Mouse (Mus musculus): ENCODE data around the gene Ppp1r18. TPM values are rescaled to one million over a fixed set of nuclear protein-coding genes. Genes with fewer than 3 reads are reported as not detected.

The Ppp1r18 gene
- total RNA-seq, 2 experiments from 2014 or later = 15.0 to 60.9 TPM

Other genes starting within 250 kb of the Ppp1r18 start
- not detected in 2 replicates for gene Gm9573, start 239.0 kb upstream of the Ppp1r18 start, total RNA-seq (2014; fragmentation: Nextera tagmentation)
- gene Gm9573, start 239.0 kb upstream of the Ppp1r18 start, total RNA-seq (2017) = not detected in 2 replicates
- not detected in 2 replicates for gene Mucl3, start 221.9 kb upstream of the Ppp1r18 start, total RNA-seq (2014; fragmentation: Nextera tagmentation)
- not detected in 2 replicates for gene Mucl3, start 221.9 kb upstream of the Ppp1r18 start, total RNA-seq (2017)
- gene Vars2, start 198.0 kb upstream of the Ppp1r18 start, total RNA-seq (2014; fragmentation: Nextera tagmentation) = 7.3 and 30.1 TPM in 2 replicates
- 7.8 and 16.2 TPM in 2 replicates for gene Vars2, start 198.0 kb upstream of the Ppp1r18 start, total RNA-seq (2017)
- gene Gtf2h4, start 191.9 kb upstream of the Ppp1r18 start, total RNA-seq (2014; fragmentation: Nextera tagmentation) = 20.3 and 41.9 TPM in 2 replicates
- gene Gtf2h4, start 191.9 kb upstream of the Ppp1r18 start, total RNA-seq (2017) = 32.6 and 40.4 TPM in 2 replicates
- gene Ddr1, start 161.0 kb upstream of the Ppp1r18 start, total RNA-seq (2014; fragmentation: Nextera tagmentation) = not detected in 2 replicates
- gene Ddr1, start 161.0 kb upstream of the Ppp1r18 start, total RNA-seq (2017) = not detected in 2 replicates
- 4.6 and 18.1 TPM in 2 replicates for gene Ier3, start 43.9 kb upstream of the Ppp1r18 start, total RNA-seq (2014; fragmentation: Nextera tagmentation)
- 44.3 and 53.7 TPM in 2 replicates for gene Ier3, start 43.9 kb upstream of the Ppp1r18 start, total RNA-seq (2017)
- gene Flot1, start 42.4 kb upstream of the Ppp1r18 start, total RNA-seq (2014; fragmentation: Nextera tagmentation) = 66.8 and 109 TPM in 2 replicates
- 58.3 and 63.6 TPM in 2 replicates for gene Flot1, start 42.4 kb upstream of the Ppp1r18 start, total RNA-seq (2017)
- 640 and 699 TPM in 2 replicates for gene Tubb5, start 27.3 kb upstream of the Ppp1r18 start, total RNA-seq (2014; fragmentation: Nextera tagmentation)
- gene Tubb5, start 27.3 kb upstream of the Ppp1r18 start, total RNA-seq (2017) = 874 and 1,022 TPM in 2 replicates
- 103 and 159 TPM in 2 replicates for gene Mdc1, start 24.1 kb upstream of the Ppp1r18 start, total RNA-seq (2014; fragmentation: Nextera tagmentation)
- 23.7 and 28.6 TPM in 2 replicates for gene Mdc1, start 24.1 kb upstream of the Ppp1r18 start, total RNA-seq (2017)
- 66.8 and 88.9 TPM in 2 replicates for gene Nrm, start 4.3 kb upstream of the Ppp1r18 start, total RNA-seq (2014; fragmentation: Nextera tagmentation)
- 41.5 and 46.0 TPM in 2 replicates for gene Nrm, start 4.3 kb upstream of the Ppp1r18 start, total RNA-seq (2017)
- 79.2 and 111 TPM in 2 replicates for gene Dhx16, start 14.2 kb downstream of the Ppp1r18 start, total RNA-seq (2014; fragmentation: Nextera tagmentation)
- 44.3 and 57.8 TPM in 2 replicates for gene Dhx16, start 14.2 kb downstream of the Ppp1r18 start, total RNA-seq (2017)
- gene 2310061I04Rik, start 31.8 kb downstream of the Ppp1r18 start, total RNA-seq (2014; fragmentation: Nextera tagmentation) = 97.8 and 112 TPM in 2 replicates
- 6.2 and 8.4 TPM in 2 replicates for gene 2310061I04Rik, start 31.8 kb downstream of the Ppp1r18 start, total RNA-seq (2017)
- gene Atat1, start 44.5 kb downstream of the Ppp1r18 start, total RNA-seq (2014; fragmentation: Nextera tagmentation) = 17.8 and 25.6 TPM in 2 replicates
- gene Atat1, start 44.5 kb downstream of the Ppp1r18 start, total RNA-seq (2017) = 5.4 and 8.0 TPM in 2 replicates
- 100 and 151 TPM in 2 replicates for gene Mrps18b, start 50.8 kb downstream of the Ppp1r18 start, total RNA-seq (2014; fragmentation: Nextera tagmentation)
- 62.6 and 72.8 TPM in 2 replicates for gene Mrps18b, start 50.8 kb downstream of the Ppp1r18 start, total RNA-seq (2017)
- gene Ppp1r10, start 50.8 kb downstream of the Ppp1r18 start, total RNA-seq (2014; fragmentation: Nextera tagmentation) = 78.2 and 83.9 TPM in 2 replicates
- 79.2 and 87.5 TPM in 2 replicates for gene Ppp1r10, start 50.8 kb downstream of the Ppp1r18 start, total RNA-seq (2017)
- 74.4 and 92.3 TPM in 2 replicates for gene Abcf1, start 104.2 kb downstream of the Ppp1r18 start, total RNA-seq (2014; fragmentation: Nextera tagmentation)
- gene Abcf1, start 104.2 kb downstream of the Ppp1r18 start, total RNA-seq (2017) = 165 and 231 TPM in 2 replicates
- gene Gnl1, start 114.3 kb downstream of the Ppp1r18 start, total RNA-seq (2014; fragmentation: Nextera tagmentation) = 21.5 and 21.7 TPM in 2 replicates
- 18.3 and 20.9 TPM in 2 replicates for gene Gnl1, start 114.3 kb downstream of the Ppp1r18 start, total RNA-seq (2017)
- 38.2 and 59.1 TPM in 2 replicates for gene Prr3, start 114.6 kb downstream of the Ppp1r18 start, total RNA-seq (2014; fragmentation: Nextera tagmentation)
- gene Prr3, start 114.6 kb downstream of the Ppp1r18 start, total RNA-seq (2017) = 15.0 and 16.4 TPM in 2 replicates
- 2.1 and 4.6 TPM in 2 replicates for gene H2-T24, start 155.0 kb downstream of the Ppp1r18 start, total RNA-seq (2014; fragmentation: Nextera tagmentation)
- gene H2-T24, start 155.0 kb downstream of the Ppp1r18 start, total RNA-seq (2017) = 7.8 and 8.8 TPM in 2 replicates
- gene H2-T23, start 167.3 kb downstream of the Ppp1r18 start, total RNA-seq (2014; fragmentation: Nextera tagmentation) = 49.1 and 55.7 TPM in 2 replicates
- gene H2-T23, start 167.3 kb downstream of the Ppp1r18 start, total RNA-seq (2017) = 48.6 and 62.5 TPM in 2 replicates
- gene H2-T22, start 177.2 kb downstream of the Ppp1r18 start, total RNA-seq (2014; fragmentation: Nextera tagmentation) = 34.5 and 35.7 TPM in 2 replicates
- gene H2-T22, start 177.2 kb downstream of the Ppp1r18 start, total RNA-seq (2017) = 39.2 and 39.4 TPM in 2 replicates
- not detected in 2 replicates for gene Gm6034, start 177.4 kb downstream of the Ppp1r18 start, total RNA-seq (2014; fragmentation: Nextera tagmentation)
- not detected in 2 replicates for gene Gm6034, start 177.4 kb downstream of the Ppp1r18 start, total RNA-seq (2017)
- not detected in 2 replicates for gene Gm11127, start 192.8 kb downstream of the Ppp1r18 start, total RNA-seq (2014; fragmentation: Nextera tagmentation)
- not detected in 2 replicates for gene Gm11127, start 192.8 kb downstream of the Ppp1r18 start, total RNA-seq (2017)